Mouse (Mus musculus): ENCODE results near the gene Olfr813.

DNA sequence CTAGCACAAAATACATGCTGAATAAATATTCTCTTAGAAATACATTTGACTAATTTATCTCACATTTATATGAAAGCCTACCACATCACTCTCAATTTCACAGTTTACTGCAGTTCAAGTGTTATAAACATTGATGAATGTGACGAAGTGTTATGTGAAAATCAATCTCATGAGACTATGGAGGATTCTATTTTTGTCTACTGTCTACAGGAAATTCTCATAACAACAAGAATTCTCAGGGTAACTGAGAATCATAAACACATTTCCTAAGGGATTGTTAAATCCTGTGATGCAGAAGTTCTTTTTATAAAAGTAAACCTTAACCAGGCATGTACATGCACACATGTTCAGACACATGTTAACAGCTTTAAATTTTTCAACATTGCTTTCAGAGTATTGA, 9.2 kb upstream of the Olfr813 start, which contains the start of gene Olfr812:
- TF ChIP-seq CTCF (IDR thresholded peaks at IDR 0.05; ENCODE audit: low read depth): no peak
- TF ChIP-seq EP300 (optimal IDR thresholded peaks at IDR 0.05): no peak
